Mouse (Mus musculus): ENCODE results near the gene Snrnp70.

DNA sequence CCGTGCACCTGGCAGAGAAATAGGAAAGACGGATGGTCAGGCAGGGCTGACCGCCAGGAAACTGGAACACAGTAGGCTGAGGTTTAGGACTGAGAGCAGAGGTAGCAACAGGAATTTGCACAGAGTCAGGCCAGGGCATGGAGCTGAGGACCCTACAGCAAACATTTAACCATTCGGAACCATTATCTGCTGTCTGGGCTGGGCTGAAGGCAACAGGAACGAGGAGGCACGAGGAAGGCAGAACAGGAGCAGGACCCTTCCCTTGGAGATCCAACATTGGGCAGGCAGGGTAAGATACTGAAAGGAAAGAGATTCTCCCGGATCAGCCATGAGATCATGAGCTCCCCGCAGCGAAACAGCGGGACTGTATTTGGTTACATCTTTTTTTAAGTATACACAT is 12.3 kb upstream of the Snrnp70 start:
- TF ChIP-seq POLR2A (IDR thresholded peaks at IDR 0.05; ENCODE audit: extremely low read depth, insufficient read depth, low read length) (no peak), CTCF (IDR thresholded peaks at IDR 0.05; ENCODE audit: low read depth, low read length) (no peak)
